Mouse (Mus musculus) lung, adult 2 months (tissue): Measurements from ENCODE around the gene Cpxm2.

Source experiments
- CTCF ChIP-seq: fragments of 200-500 bp; IDR thresholded peaks from 2 replicates; pipeline ENCODE4 v1.5.1; 2011; ENCODE audit warnings: mild to moderate bottlenecking, low read length, control low read depth; ENCODE audit not compliant: insufficient read depth
- POLR2A ChIP-seq: fragments of 200-500 bp; IDR thresholded peaks from 2 replicates; pipeline ENCODE4 v1.6.1; 2011; ENCODE audit warnings: low read depth, mild to moderate bottlenecking, control low read depth, low read length, borderline replicate concordance; ENCODE audit errors: extremely low read depth

- TF ChIP-seq CTCF (no peak), POLR2A (no peak)
Measured at GRCm38 (mm10) chr7:132196581-132196980, 42.0 kb upstream of the Cpxm2 start.
